Mouse (Mus musculus): ENCODE measurements around the gene Capn1.

DNA sequence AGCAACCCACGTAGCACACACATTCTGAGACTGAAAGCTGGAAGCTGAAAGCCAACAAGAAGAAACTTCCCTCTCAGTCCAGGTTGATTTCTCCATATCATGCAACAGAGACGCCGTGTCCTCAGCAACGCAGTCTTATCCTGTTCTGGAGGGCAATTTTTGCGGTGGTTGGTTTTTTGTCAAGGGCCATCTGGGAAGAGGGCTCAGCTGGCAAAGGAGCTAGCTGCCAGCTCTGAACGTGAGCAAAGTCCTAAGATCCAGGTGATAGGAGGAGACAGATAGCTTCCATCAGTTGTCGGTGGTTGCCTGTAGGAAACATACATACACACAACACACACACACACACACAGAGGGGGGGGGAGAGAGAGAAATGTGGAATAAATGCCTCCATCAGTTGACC is 22.6 kb upstream of the Capn1 start:
- TF ChIP-seq CTCF (IDR thresholded peaks at IDR 0.05 in 2 of 3, conservative IDR thresholded peaks at IDR 0.05 in 1 of 3; ENCODE audit: control insufficient read depth in 1 of 3, insufficient read depth in 1 of 3, low read depth in 2 of 3, low read length in 3 of 3, poor library complexity in 1 of 3, severe bottlenecking in 1 of 3) (no peak), RAD21 (IDR thresholded peaks at IDR 0.05; ENCODE audit: low read depth, low read length) (no peak), RCOR1 (IDR thresholded peaks at IDR 0.05; ENCODE audit: low read depth, low read length) (no peak), POLR2A (IDR thresholded peaks at IDR 0.05; ENCODE audit: control insufficient read depth in 1 of 2, insufficient read depth in 1 of 2, low read depth in 1 of 2, low read length in 2 of 2, poor library complexity in 1 of 2) (no peak), MAX (IDR thresholded peaks at IDR 0.05; ENCODE audit: low read length) (no peak)

All from MEL (cell line).